Mouse (Mus musculus) small intestine, adult 2 months (tissue): ENCODE results near the gene Zfp661.

Source experiments
- CTCF ChIP-seq: fragments of 200-500 bp; IDR thresholded peaks from 2 replicates; pipeline ENCODE4 v1.5.1; 2012; ENCODE audit warnings: low read depth, mild to moderate bottlenecking, control low read depth, inconsistent platforms, low read length, moderate library complexity, mixed read lengths; ENCODE audit not compliant: insufficient replicate concordance, insufficient read length; ENCODE audit errors: extremely low read depth
- POLR2A ChIP-seq: fragments of 200-500 bp; IDR thresholded peaks from 2 replicates; pipeline ENCODE4 v1.6.1; 2012; ENCODE audit warnings: low read depth, mild to moderate bottlenecking, control low read depth, inconsistent platforms, low read length, moderate library complexity

GRCm38 (mm10) chr2:127635581-127635980, 48.7 kb upstream of the Zfp661 start:
- TF ChIP-seq CTCF (no peak), POLR2A (no peak)
